Mouse (Mus musculus) bone marrow, adult 2 months (tissue): ENCODE measurements around the gene Cyp2c39.

Source experiments
- CTCF ChIP-seq: fragments of 200-500 bp; IDR thresholded peaks from 2 replicates; pipeline ENCODE4 v1.5.1; 2011; ENCODE audit warnings: low read length, control low read depth; ENCODE audit not compliant: control insufficient read depth, insufficient read depth
- POLR2A ChIP-seq: fragments of 200-500 bp; IDR thresholded peaks from 2 replicates; pipeline ENCODE4 v1.6.1; 2011; ENCODE audit warnings: low read depth, mild to moderate bottlenecking, control low read depth, low read length, borderline replicate concordance; ENCODE audit not compliant: control insufficient read depth

DNA sequence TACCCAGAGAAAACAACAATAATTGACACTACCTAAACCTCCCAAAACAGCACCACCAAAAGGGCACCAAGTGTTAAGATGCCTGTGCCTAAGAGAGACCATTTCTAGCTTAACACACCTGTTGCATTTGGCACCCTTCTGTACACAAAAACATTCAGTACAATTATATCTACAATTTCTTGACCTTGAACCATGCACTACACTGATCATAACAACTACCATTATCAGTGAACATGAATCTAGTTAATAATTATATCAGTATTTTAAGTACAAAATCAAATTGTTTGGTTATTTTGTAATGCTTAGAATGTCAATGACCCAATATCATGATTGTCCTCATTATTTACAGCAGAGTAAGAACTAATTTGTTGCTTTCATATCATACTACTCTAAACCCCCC is 46.7 kb upstream of the Cyp2c39 start:
- TF ChIP-seq POLR2A: no peak
- TF ChIP-seq CTCF: no peak
